Mouse (Mus musculus) adipose tissue, adult 10 weeks (tissue): ENCODE results near the gene Ocel1. TPM values are rescaled to one million over a fixed set of nuclear protein-coding genes. Genes with fewer than 3 reads are reported as not detected.

Experiments
- polyA plus RNA-seq: library from polyadenylated mRNA; stranded (reverse); fragments of 350-450 nt; fragmentation: Illumina TruSeq; extraction: RNeasy Lipid Tissue Mini Kit (QIAGEN cat#74804); gene quantifications from one replicate; pipeline ENCODE4 v1.2.3, GENCODE M21; 2014; ENCODE audit warnings: low read depth, low replicate concordance

The Ocel1 gene
- 12.3 TPM for polyA plus RNA-seq

DNA sequence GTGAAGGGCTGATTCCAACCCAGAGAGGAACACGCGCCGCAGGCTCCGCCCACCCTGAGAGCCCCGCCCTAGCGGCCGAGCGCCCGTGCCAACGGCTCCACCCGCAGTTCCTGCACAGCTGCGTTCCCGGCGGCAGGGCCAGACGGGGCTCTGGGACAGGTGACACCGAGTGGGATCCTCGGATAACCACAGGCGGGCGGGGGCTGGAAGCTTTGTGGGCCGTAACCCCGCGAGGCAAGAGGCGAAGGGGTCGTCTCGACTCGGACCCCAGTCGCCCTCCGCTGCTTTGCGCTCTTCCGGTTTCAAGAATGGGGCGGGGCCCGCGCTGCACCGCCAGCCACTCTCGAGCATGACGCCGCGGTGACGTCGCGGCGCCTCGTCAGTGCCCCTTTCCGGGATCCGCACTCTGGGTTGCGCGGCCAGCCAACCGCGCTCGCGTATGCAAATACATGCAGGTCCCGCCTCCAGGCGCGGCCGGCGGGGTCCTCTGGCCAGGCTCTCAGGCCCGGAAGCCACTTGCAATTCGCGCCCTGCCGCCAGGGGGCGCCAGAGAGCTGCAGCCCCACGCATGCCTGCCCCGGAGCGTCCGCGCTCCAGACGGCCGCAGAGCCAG lies at the start of gene Ocel1:
Gene Ocel1 (plus strand): TSS at position 63 of the 613 bp plus-strand sequence.

DNA sequence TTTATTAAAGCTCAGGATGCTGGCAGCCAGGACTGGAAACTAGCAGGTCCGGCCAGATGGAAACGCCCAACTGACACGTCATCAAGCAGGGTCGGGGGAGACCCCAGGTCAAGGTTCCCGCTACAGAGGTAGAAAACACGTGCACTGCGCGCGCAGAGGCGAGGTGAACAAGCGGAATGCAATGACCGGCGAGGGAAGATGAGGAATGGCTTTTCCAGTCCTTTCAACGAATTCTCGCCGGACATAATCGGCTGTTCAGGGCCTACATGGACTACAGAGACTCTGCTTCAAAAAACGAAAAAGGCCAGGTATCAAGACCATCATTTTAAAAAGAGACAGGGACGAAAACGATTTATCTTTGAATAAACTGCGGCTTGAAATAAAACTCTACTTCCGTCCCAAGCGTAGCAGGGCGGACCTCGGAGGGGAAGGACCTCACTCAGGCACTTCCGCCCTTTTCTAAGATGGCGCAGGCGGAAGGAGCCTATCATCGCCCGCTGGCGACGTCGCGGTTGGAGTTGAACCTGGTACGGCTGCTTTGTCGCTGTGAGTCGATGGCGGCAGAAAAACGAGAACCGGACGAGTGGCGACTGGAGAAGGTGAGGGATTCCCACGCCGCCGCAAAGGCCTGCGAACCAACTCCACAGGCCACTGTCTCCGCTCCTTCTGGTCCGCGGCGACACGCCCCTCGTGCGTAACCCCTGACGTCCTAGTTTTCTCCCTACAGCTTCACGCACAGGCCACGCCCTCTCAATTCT lies 4.1 kb upstream of the Ocel1 start, which contains the start of gene Use1:
Gene Use1 (plus strand): TSS at position 78 of the 758 bp plus-strand sequence.

DNA sequence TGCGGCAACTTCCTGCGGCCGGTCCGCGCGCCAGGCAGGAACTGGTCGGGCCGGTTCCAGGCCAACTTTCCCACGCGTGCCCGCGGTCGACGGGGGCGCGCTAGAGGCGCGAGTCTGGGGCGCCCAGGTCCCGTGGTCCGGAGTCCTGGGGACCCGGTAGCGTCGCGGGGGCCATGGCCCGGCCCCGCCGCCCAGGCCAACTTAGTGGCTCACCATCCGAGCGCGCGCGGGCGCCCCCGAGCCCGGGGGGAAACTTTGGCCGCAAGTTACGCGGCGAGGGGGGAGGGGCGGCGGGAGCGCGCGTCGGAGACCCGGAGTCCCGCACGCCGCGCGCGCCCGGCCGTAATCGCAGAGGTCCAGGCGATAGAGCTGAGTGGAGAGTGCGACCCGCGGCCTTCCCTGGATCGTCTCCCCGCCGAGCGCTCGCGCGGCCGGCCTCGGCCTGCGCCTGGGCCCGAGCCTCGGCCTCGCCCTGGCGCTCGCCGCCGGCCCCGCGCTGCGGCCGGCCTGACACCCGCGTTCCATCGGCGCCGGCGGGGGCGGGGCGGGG lies 10.4 kb downstream of the Ocel1 start, which contains the start of gene Nr2f6:
Gene Nr2f6 (minus strand): TSS at position 540 of the 550 bp plus-strand sequence.

DNA sequence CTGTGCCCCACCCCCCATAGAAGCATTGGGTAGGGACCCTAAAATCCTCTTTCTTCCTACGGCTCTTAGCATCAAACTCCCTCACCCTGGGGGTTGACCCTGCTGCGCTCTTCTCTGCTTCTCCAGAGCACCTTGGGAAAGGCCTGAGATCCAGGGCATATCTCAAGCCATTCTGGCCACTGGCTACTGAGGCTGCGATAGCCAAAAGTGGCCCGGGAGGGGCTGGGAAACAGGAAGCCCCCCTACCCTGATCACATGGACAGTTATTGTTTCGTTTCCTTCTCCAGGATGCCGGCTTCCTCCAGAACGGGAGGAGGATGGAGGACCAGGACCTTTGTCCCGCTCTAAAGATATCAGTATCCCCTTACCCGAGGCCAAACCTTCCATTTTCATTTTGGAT lies 24.5 kb downstream of the Ocel1 start, which contains the start of gene Ushbp1:
Gene Ushbp1 (minus strand): TSS at position 174 of the 400 bp plus-strand sequence.

DNA sequence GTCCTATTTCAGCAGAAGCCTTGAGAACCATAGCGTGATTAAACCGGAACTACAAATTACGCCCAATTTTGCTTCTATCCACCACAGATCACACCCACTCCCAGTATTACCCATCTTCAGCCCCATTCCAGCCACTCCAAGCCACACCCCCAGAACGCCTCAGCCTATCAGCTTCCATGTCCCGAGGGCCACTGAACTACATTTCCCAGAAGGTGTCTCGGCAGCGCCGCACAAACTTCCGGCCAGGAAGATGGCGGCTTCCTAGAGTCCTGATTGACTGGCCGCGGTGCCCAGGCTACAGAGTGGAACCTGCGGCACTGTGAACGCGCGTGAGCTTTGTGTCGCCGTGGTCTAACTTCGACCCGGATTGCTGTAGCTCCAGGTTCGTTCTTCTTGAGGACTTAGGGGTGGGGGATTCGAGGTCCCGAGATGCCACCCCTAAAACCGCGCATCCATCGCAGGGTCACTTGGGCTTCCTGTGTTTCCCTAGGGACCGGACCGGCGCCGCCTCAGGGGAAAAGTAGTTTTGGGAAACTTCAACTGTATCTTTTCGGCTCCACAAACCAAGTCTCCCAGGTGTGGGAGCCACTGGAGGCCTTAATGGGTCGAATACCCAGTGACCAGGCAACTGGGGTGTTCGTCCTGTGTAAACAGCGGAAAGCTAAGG lies 25.7 kb downstream of the Ocel1 start, which contains the start of gene Babam1:
Gene Babam1 (plus strand): TSS at position 223 of the 667 bp plus-strand sequence.

DNA sequence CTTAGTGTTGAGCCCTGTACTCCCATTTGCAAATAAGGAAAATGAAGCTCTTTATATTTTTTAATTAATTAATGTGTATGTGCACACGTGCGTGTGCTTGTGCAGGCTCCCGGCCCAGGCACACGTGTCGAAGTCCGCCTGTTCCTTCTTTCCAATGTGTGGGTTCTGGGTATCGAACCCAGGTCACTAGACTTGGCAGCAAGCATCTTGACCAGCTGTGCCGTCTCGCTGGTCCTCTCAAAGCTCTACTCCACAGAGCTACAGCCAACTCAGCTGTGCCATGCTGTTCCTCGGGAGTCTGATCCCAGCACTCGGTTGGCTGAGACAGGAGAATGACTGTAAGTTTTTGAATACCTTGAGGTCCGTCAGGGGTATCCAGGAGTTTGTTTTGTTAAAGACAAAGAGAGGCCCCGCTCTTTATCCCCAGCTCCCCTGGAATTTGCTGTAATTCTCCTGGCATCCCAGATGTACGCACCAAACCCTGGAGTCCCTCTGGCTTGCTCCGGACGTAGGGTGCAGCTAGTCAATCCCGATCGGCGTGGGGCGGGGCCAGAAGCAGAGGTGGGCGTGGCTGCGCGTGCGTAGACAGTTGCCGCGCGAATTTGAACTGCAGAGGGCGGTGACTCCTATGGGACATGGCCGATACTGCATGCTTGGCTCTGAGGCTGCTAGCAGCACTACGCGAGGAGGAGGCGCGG lies 34.5 kb downstream of the Ocel1 start, which contains the start of gene Ankle1:
Gene Ankle1 (plus strand): TSS at position 610 of the 698 bp plus-strand sequence.

Other genes starting within 250 kb of the Ocel1 start
- gene Myo9b, start 98.6 kb upstream of the Ocel1 start, polyA plus RNA-seq = 28.8 TPM
- gene Haus8, start 98.4 kb upstream of the Ocel1 start, polyA plus RNA-seq = 4.7 TPM
- 215 TPM for gene Use1, start 4.5 kb upstream of the Ocel1 start, polyA plus RNA-seq
- 45.7 TPM for gene Nr2f6, start 10.7 kb downstream of the Ocel1 start, polyA plus RNA-seq
- gene Ushbp1, start 24.5 kb downstream of the Ocel1 start, polyA plus RNA-seq = 29.6 TPM
- 74.2 TPM for gene Babam1, start 25.6 kb downstream of the Ocel1 start, polyA plus RNA-seq
- 1.2 TPM for gene Ankle1, start 34.7 kb downstream of the Ocel1 start, polyA plus RNA-seq
- gene Abhd8, start 92.4 kb downstream of the Ocel1 start, polyA plus RNA-seq = 16.7 TPM
- gene Mrpl34, start 93.7 kb downstream of the Ocel1 start, polyA plus RNA-seq = 57.3 TPM
- gene Dda1, start 97.9 kb downstream of the Ocel1 start, polyA plus RNA-seq = 59.1 TPM
- gene Ano8, start 114.7 kb downstream of the Ocel1 start, polyA plus RNA-seq = 9.2 TPM
- 14.5 TPM for gene Gtpbp3, start 116.8 kb downstream of the Ocel1 start, polyA plus RNA-seq
- gene Plvap, start 140.5 kb downstream of the Ocel1 start, polyA plus RNA-seq = 33.6 TPM
- gene Ccdc194, start 154.4 kb downstream of the Ocel1 start, polyA plus RNA-seq = not detected
- 70.8 TPM for gene Bst2, start 166.2 kb downstream of the Ocel1 start, polyA plus RNA-seq
- 72.0 TPM for gene Mvb12a, start 171.6 kb downstream of the Ocel1 start, polyA plus RNA-seq
- gene Tmem221, start 187.6 kb downstream of the Ocel1 start, polyA plus RNA-seq = 3.1 TPM
- 0.98 TPM for gene Nxnl1, start 195.3 kb downstream of the Ocel1 start, polyA plus RNA-seq
- 216 TPM for gene Slc27a1, start 197.6 kb downstream of the Ocel1 start, polyA plus RNA-seq
- gene Pgls, start 220.9 kb downstream of the Ocel1 start, polyA plus RNA-seq = 87.6 TPM
- gene Fam129c, start 226.3 kb downstream of the Ocel1 start, polyA plus RNA-seq = 2.5 TPM
- gene Colgalt1, start 239.7 kb downstream of the Ocel1 start, polyA plus RNA-seq = 76.1 TPM